ENCODE assay signal across 18 mouse cellular contexts in genomic region chr17:30269136-30270063, GRCm38 (mm10).
DNase-seq lines count a peak whose midpoint lies in the region; ATAC-seq and TF ChIP-seq lines count a peak whose summit lies in the region.
"Had no signal": no experiment of that assay in that cellular context is flagged by ENCODE, and none has a peak within 500 bp of the region (broad histone marks: within the 10 kb centered on the region; RNA-seq: fewer than 3 reads in every experiment).

No protein-coding gene starts in this region.

- H3K27me3 ChIP-seq in heart, embryonic 14.5 days (ENCODE audit: control insufficient read depth, insufficient read depth, low read length): no peaks in the 10 kb centered on the region
- H3K27me3 ChIP-seq: CH12.LX; liver, embryonic 12.5 days; lung, embryonic 15.5 days; midbrain, embryonic 15.5 days; stomach, embryonic 15.5 days had no signal

- no peak overlapping the region for H3K4me2 ChIP-seq in heart, embryonic 14.5 days (ENCODE audit: low read length)
- H3K4me2 ChIP-seq: hindbrain, embryonic 14.5 days; liver, embryonic 12.5 days; lung, embryonic 15.5 days; midbrain, embryonic 15.5 days; stomach, embryonic 15.5 days had no signal

- intact Hi-C loops in heart, postnatal 10 days (cut with DNase I): no loop called here
- intact Hi-C loops in left cerebral cortex, adult 2 months (cut with DNase I): no loop called here
- intact Hi-C loops in left cerebral cortex, postnatal 4 days (cut with DNase I): no loop called here

- peaks cover 6% of the 10 kb centered on the region; the same call in 1 of the 2 replicates for H3K36me3 ChIP-seq in heart, embryonic 14.5 days (ENCODE audit: control insufficient read depth, insufficient read depth, low read length)
- H3K36me3 ChIP-seq: liver, embryonic 12.5 days; lung, embryonic 15.5 days; midbrain, embryonic 15.5 days; stomach, embryonic 15.5 days had no signal

- H3K4me1 ChIP-seq in heart, embryonic 14.5 days (ENCODE audit: control insufficient read depth in 2 of 2, insufficient read depth in 2 of 2, low read length in 2 of 2): peaks cover 7 to 11% of the 10 kb centered on the region in 2 experiments
- H3K4me1 ChIP-seq: lung, embryonic 15.5 days; midbrain, embryonic 15.5 days had no signal

- no peak for DNase-seq in frontal cortex, postnatal 10 days (ENCODE audit: low spot score in 2 of 2)
- DNase-seq in heart, postnatal 10 days: no peak
- DNase-seq in left cerebral cortex, adult 2 months (ENCODE audit: extremely low spot score in 1 of 2, low spot score in 2 of 2): peak in 1 of 2 experiments; percentile 51
- no peak for DNase-seq in left cerebral cortex, postnatal 4 days
- DNase-seq in right cerebral cortex, postnatal 36 days (ENCODE audit: low spot score in 2 of 2): peak; percentile 46 to 61
- no peak for DNase-seq in kidney, postnatal 25 days
- DNase-seq: adrenal gland, postnatal 14 days; kidney, adult 18-20 months; kidney, postnatal 4 days; spleen, adult 18-20 months had no signal

- H3K9ac ChIP-seq in heart, embryonic 14.5 days (ENCODE audit: low read length): no peak overlapping the region
- H3K9ac ChIP-seq: hindbrain, embryonic 14.5 days; liver, embryonic 12.5 days; lung, embryonic 15.5 days; midbrain, embryonic 15.5 days; stomach, embryonic 15.5 days had no signal

- H3K27ac ChIP-seq in heart, embryonic 14.5 days (replicated peaks in 1 of 2; ENCODE audit: control insufficient read depth in 1 of 2, insufficient read depth in 1 of 2, low read depth in 2 of 2, low read length in 2 of 2): peak overlapping the region; percentile 45 to 48; a peak in 3 of 4 replicates
- peak overlapping the region; percentile 78 for H3K27ac ChIP-seq in left cerebral cortex, adult 2 months
- H3K27ac ChIP-seq: hindbrain, embryonic 14.5 days; liver, embryonic 12.5 days; lung, embryonic 15.5 days; midbrain, embryonic 15.5 days; stomach, embryonic 15.5 days had no signal

- no peak overlapping the region for H3K4me3 ChIP-seq in heart, embryonic 14.5 days (ENCODE audit: control insufficient read depth in 1 of 2, insufficient read depth in 1 of 2, low read depth in 1 of 2, low read length in 2 of 2)
- no peak overlapping the region for H3K4me3 ChIP-seq in left cerebral cortex, adult 2 months
- H3K4me3 ChIP-seq: liver, embryonic 12.5 days; lung, embryonic 15.5 days; midbrain, embryonic 15.5 days; stomach, embryonic 15.5 days had no signal

- WGBS in heart, embryonic 14.5 days: 68% methylated on average over 11 of the region's 11 CpGs

- no peak for TF ChIP-seq CTCF in left cerebral cortex, adult 2 months (IDR thresholded peaks at IDR 0.05)

- no peaks in the 10 kb centered on the region for H3K9me3 ChIP-seq in heart, embryonic 14.5 days (ENCODE audit: control insufficient read depth, low read length)
- H3K9me3 ChIP-seq: liver, embryonic 12.5 days; lung, embryonic 15.5 days; midbrain, embryonic 15.5 days; stomach, embryonic 15.5 days had no signal

- ATAC-seq in frontal cortex, adult (ENCODE audit: low TSS enrichment): peak; percentile 94
- ATAC-seq in heart, embryonic 14.5 days (ENCODE audit: insufficient number of reproducible peaks, insufficient read depth, low FRiP score, low read depth): no peak
- ATAC-seq: liver, embryonic 12.5 days; midbrain, embryonic 15.5 days had no signal

Comparison
In these comparisons a context has a peak if more than half of its experiments do, and no peak if none do; other contexts are left out.
1. DNase-seq: peak in right cerebral cortex, postnatal 36 days (2 of 2); none in frontal cortex, postnatal 10 days (0 of 2), heart, postnatal 10 days (0 of 2), left cerebral cortex, postnatal 4 days (single experiment) and kidney, postnatal 25 days (0 of 2).